Mouse (Mus musculus) frontal cortex, adult 2 months (tissue): ENCODE measurements around the gene Terf2. TPM values are rescaled to one million over a fixed set of nuclear protein-coding genes. Genes with fewer than 3 reads are reported as not detected.

Experiments used
- polyA plus RNA-seq: library from polyadenylated mRNA; depleted of rRNA; stranded (reverse); fragments of >200 nt; gene quantifications from 2 replicates; pipeline ENCODE4 v1.2.3, GENCODE M21; 2012; rRNA removed

The Terf2 gene
- polyA plus RNA-seq, 1 experiment: 33.2 TPM

Other genes starting within 250 kb of the Terf2 start
- 0.78 and 0.90 TPM in 2 replicates for gene Has3, start 226.3 kb downstream of the Terf2 start, polyA plus RNA-seq
- gene Utp4, start 202.9 kb downstream of the Terf2 start, polyA plus RNA-seq: 27.4 and 28.9 TPM in 2 replicates
- 6.0 and 6.8 TPM in 2 replicates for gene Sntb2, start 160.8 kb downstream of the Terf2 start, polyA plus RNA-seq
- gene Vps4a, start 65.3 kb downstream of the Terf2 start, polyA plus RNA-seq: 92.5 and 98.7 TPM in 2 replicates
- gene Pdf, start 47.9 kb downstream of the Terf2 start, polyA plus RNA-seq: 27.3 and 31.7 TPM in 2 replicates
- 34.5 and 35.6 TPM in 2 replicates for gene Cog8, start 39.9 kb downstream of the Terf2 start, polyA plus RNA-seq
- gene Nip7, start 39.7 kb downstream of the Terf2 start, polyA plus RNA-seq: 30.2 and 37.5 TPM in 2 replicates
- gene Tmed6, start 30.9 kb downstream of the Terf2 start, polyA plus RNA-seq: not detected in 2 replicates
- 108 TPM in 2 replicates for gene Cyb5b, start 54.1 kb upstream of the Terf2 start, polyA plus RNA-seq
- 39.3 and 39.8 TPM in 2 replicates for gene Nfat5, start 196.9 kb upstream of the Terf2 start, polyA plus RNA-seq